Mouse (Mus musculus) spleen, postnatal 36 days (tissue): ENCODE measurements around the gene Jazf1.

ENCODE experiments used
- DNase-seq, 2 experiments: peaks; one replicate each; pipeline ENCODE4 v3.0.0; 2022; ENCODE audit warnings: low spot score in 2 of 2, mixed read lengths in 1 of 2

The Jazf1 gene

GRCm38 (mm10) chr6:52851975-52852374 lies 216.5 kb downstream of the Jazf1 start:
- no peak for DNase-seq

DNA sequence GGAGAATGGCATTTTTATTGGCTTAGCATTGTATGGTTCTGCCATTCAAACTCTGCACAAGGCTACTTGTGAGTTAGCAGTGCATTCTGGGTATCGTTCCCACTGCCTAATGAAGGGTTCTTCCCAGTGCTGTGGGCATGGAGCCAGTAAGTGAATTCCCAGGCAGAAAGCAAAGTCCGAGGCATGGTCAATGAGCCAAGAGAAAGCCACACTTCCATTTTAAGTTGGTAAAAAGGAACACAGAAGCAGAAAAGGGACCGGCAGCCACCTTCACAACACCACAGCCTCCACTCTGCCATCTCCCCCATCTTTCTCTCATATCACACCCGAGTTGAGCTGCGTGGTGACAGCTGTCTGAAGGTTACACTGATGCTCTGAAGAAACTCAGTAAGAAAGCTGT lies 217.4 kb downstream of the Jazf1 start:
- no peak for DNase-seq

- DNase-seq = no peak
Measured at GRCm38 (mm10) chr6:52848199-52848598, 220.2 kb downstream of the Jazf1 start.

GRCm38 (mm10) chr6:52846314-52846713 lies 222.1 kb downstream of the Jazf1 start:
- no peak for DNase-seq

DNA sequence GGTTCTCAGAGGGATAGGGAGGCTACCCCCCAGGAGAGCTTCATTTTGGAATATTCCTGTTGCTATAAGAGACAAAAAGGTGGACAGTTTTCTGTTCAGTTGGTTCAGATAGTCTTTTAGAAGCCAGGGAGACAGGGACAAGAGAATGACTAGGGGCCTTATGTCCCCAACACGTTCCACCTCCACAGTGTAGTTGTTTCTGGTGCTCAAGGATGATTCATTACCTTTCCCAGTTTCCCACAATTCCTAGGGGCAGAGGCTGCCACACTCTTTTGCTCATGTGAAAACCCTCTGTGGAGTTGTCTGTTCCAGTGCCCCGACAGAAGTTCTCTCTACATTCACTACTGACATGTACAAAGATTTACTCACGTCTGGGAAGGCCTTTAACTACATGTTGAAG lies 223.7 kb downstream of the Jazf1 start:
- DNase-seq = no peak

DNA sequence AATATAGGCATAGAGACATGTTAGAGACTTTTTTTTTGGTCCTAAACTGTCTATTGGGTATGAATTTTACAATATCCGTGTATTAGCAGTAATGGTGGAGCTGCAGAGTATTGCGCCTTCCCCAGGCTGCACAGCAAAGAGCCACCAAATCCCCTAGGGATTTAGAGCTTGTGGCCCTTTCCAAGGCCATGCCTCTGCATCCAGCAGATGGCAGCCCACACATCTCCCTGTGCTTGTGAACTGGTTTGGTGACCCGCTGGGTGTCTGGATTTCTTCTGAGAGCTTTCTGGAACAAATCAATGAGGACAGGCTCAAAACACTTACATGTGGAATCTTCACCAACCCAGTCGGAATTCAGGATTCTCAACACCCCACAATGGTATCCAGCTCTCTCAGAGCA lies 225.4 kb downstream of the Jazf1 start:
- DNase-seq = no peak

DNA sequence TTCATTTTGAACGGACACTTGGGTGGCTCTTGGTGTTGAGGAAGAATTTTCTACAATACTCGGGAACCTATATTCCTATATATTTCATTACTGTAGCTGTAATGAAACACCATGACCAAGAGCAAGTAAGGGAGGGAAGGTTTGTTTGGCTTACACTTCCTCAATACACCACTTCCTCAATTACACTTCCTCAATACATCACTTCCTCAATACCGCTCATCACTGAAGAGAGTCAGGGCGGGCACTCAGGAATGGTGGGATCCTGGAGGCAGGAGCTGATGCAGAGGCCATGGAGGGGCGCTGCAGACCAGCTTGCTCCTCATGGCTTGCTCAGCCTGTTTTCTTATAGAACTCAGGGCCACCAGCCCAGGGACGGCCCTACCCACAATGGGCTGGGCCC lies 225.8 kb downstream of the Jazf1 start:
- DNase-seq = peak; percentile 25 to 26

GRCm38 (mm10) chr6:52841611-52842010 lies 226.8 kb downstream of the Jazf1 start:
- DNase-seq = no peak

DNA sequence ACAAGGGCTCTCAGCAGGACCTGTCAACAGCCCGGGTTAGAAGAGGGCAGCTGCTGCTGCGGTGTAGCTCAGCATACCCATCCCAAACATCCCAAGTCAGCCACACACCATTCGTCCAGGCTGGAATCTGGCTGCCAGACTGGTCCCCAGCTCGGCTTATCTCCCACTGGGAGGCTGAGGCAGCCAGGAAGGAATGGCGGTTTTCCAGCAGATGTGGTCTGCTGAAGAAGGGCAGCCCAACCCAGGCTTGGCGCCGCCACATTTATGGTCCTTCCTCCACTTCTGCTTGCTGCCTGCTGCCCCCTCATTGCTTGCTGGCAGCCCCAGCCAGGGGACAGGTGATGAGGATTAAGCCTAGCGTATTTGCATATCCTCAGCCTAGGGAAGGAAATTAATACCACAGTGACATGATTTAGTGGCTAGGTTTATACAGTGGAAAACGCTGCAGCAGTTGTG lies 227.8 kb downstream of the Jazf1 start:
- DNase-seq = no peak

DNA sequence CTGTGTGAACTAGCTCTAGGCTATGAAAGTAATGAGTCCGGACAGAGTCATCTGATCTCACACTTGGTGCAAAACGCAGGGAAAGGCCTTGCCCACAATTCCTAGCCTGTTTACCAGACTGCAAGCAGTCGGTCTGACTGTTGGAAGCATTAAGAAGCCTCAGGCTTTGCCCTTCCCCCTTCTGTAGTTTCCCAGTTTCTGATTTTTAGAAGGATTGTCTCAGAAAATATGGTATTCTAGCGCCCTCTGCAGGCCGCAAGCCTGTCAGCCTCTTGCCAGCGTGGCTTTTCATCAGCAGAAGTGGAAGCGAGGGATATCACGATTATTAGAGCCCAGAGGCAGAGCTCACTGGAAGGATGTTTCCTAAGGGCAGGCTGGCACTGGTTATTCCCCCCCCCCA lies 229.7 kb downstream of the Jazf1 start:
- DNase-seq = peak; percentile 39 to 48

GRCm38 (mm10) chr6:52837792-52838191 lies 230.6 kb downstream of the Jazf1 start:
- DNase-seq = no peak

DNA sequence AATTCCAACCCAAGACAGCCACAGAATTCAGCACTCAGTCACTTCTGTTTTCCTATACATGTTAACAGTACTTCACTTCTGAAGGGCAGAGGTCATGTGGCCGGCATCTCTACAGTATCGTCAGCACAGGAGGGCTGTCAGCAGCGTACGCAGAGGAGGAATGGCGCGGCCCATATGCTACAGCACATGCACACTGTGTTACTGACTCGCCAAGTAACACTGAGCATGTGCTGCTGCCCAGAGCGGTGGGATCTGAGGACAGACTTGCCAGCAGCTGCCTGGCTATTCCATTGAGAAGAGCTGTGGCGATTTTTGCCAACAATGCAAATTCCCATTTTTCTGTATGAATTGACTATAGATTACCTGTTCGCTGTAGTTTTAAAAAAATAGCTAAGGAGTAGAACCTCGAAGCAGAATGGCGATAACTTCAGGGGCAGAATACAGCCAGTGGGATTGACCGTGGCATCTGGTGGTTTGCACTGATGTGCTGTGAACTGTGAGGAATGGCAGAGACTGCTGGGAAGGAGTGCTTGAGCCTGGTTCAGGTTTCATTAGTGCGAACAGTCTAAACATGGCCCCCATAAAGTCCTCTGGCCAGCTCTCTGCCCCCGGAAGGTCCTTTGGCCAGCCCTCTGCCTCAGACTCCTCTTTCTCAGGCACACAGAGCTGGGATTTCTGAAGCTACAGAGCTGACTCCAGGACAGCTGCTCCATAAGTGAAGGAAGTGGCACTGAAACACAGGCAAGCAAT lies 232.1 kb downstream of the Jazf1 start:
- no peak for DNase-seq

- DNase-seq = no peak
Measured at GRCm38 (mm10) chr6:52827752-52828277, 240.6 kb downstream of the Jazf1 start.

- no peak for DNase-seq
Measured at GRCm38 (mm10) chr6:52825535-52825934, 242.9 kb downstream of the Jazf1 start.

DNA sequence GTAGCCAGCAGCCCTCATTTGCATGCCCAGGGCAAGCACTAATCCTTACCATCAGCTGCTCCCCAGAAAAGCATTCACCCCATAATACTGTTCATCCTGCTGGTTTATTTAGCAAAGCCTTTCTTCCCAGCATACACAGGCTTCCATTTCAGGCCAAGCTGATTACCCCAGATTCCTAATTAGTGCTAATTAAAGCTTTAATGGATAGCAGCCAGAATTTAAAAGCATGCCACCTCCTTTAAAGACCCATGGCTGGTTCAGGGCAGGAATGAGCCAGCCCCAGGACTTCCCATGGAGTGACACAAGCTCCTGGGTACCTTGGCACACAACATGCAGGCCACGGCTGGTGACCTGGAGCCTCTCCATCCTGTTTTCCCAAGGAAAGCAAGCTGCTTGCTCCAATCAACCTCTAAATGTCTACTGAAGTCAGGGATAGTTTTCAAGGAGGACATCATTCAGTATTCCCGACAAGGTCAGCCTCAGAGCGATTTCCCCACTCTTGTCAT lies 243.4 kb downstream of the Jazf1 start:
- DNase-seq = no peak

- no peak for DNase-seq
Measured at GRCm38 (mm10) chr6:52823064-52823463, 245.4 kb downstream of the Jazf1 start.

GRCm38 (mm10) chr6:52822625-52823024 lies 245.8 kb downstream of the Jazf1 start:
- DNase-seq = no peak

DNA sequence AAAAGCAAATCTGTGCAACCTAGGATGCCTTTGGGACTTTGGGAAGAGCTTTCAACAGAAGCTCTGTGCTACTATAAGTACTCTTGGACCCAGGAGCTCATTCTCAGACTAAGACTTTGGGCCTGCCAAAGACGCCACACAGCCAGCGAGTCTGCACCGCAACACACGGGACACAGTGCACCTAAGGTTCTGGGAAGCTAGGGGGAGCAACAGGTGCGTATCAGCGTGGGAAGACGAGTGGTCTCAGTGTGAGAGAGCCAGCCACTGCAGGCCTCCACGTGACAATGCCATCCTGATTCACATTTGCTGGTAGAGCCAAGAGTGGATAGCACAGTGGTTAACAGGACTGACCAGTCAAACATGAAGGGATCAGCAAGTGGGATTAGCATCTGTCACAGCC lies 249.1 kb downstream of the Jazf1 start:
- no peak for DNase-seq

DNA sequence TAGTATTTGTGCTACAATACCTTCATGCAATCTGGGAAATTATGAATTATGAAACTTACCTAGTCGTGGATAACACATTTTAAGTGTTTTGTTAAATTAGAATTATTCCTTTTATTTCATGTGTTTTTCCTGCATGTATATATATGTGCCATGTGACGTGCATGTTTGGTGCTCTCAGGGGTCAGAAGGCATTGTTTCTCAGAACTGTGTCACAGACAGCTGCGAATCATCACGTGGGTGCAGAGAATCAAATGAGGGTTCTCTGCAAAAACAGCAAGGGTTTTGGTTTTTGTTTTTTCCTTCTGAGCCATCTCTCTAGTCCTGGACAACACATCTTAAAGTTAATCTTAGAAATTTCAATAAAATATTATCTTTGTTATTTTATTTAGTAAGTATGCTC lies 250.4 kb downstream of the Jazf1 start:
- DNase-seq = no peak

DNA sequence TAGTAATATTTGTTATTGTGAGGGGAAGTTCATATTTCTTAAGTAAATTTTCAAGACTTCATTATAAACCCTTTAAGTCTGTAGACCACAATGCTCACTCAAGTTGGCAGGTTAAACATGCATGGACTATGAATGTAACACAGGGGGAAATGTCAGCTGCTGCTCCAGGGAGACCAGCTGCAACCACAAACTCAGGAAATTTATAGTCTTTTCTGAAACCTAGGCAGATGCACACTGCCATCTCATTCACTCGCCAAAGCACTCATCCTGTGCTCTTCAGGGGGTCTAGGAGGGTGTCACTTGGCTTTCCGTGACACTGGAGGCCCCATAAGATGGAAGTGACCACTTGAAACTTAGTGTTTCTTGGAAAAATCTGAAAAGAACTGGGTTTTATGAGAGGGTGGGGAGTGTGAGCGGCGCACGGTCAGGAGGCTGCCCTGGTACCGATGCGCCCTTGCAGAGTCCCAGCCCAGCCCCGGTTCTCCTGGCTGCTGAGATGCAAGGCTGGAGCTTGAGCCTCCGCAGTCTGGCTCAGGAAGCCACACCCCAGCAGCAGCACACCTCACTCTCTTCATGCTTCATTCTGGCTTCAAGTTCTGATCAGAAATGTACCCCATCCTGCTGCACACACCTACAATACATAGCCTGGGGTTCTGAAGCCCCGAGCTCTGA lies 251.1 kb downstream of the Jazf1 start:
- no peak for DNase-seq

- DNase-seq = no peak
Measured at GRCm38 (mm10) chr6:52805237-52805856, 263.1 kb downstream of the Jazf1 start.

- DNase-seq = no peak
Measured at GRCm38 (mm10) chr6:52802181-52802580, 266.2 kb downstream of the Jazf1 start.
